Mouse (Mus musculus): ENCODE results near the gene Slc44a5.

GRCm38 (mm10) chr3:154244932-154245331 is 271.7 kb downstream of the Slc44a5 start:
- TF ChIP-seq CTCF (IDR thresholded peaks at IDR 0.05) = no peak
- TF ChIP-seq POLR2A (IDR thresholded peaks at IDR 0.05; ENCODE audit: insufficient read depth, low read depth, low read length) = no peak
- TF ChIP-seq EP300 (IDR thresholded peaks at IDR 0.05; ENCODE audit: insufficient read depth, low read depth, low read length) = no peak
